Mouse (Mus musculus) retina, embryonic 14.5 days (tissue): ENCODE measurements around the gene Cdx2.

Experiments used
- DNase-seq: peaks from one replicate; pipeline ENCODE4 v3.0.0-alpha.2; 2015; ENCODE audit warnings: low spot score

Cdx2 gene

GRCm38 (mm10) chr5:147292506-147293120 lies 14.5 kb downstream of the Cdx2 start:
- DNase-seq, result no peak

- DNase-seq, result no peak
These were observed 15.1 kb downstream of the Cdx2 start for GRCm38 (mm10) chr5:147291764-147292505.

- no peak for DNase-seq
These were observed 22.7 kb downstream of the Cdx2 start for GRCm38 (mm10) chr5:147284365-147284764.

GRCm38 (mm10) chr5:147277547-147277925 lies 29.5 kb downstream of the Cdx2 start:
- DNase-seq, result no peak

GRCm38 (mm10) chr5:147276701-147277546 lies 30.1 kb downstream of the Cdx2 start:
- DNase-seq, result no peak

- no peak for DNase-seq
These were observed 31.3 kb downstream of the Cdx2 start for GRCm38 (mm10) chr5:147275761-147276160.

GRCm38 (mm10) chr5:147274174-147275141 lies 32.6 kb downstream of the Cdx2 start:
- peak; percentile 48 for DNase-seq

GRCm38 (mm10) chr5:147272808-147273345 lies 34.2 kb downstream of the Cdx2 start:
- peak; percentile 34 for DNase-seq

- no peak for DNase-seq
These were observed 34.8 kb downstream of the Cdx2 start for GRCm38 (mm10) chr5:147272046-147272807.

GRCm38 (mm10) chr5:147270673-147271655 lies 36.1 kb downstream of the Cdx2 start:
- DNase-seq, result no peak

GRCm38 (mm10) chr5:147269926-147270672 lies 37.0 kb downstream of the Cdx2 start, which contains the start of gene Pdx1:
Gene Pdx1, plus strand, starts transcription at chr5:147269959.
- DNase-seq, result peak; percentile 49

- no peak for DNase-seq
These were observed 37.7 kb downstream of the Cdx2 start for GRCm38 (mm10) chr5:147269371-147269770.

- DNase-seq, result peak; percentile 23
These were observed 38.3 kb downstream of the Cdx2 start for GRCm38 (mm10) chr5:147268728-147269127.

GRCm38 (mm10) chr5:147267434-147267833 lies 39.6 kb downstream of the Cdx2 start:
- DNase-seq, result no peak

- DNase-seq, result no peak
These were observed 43.1 kb downstream of the Cdx2 start for GRCm38 (mm10) chr5:147263945-147264344.

GRCm38 (mm10) chr5:147261899-147262541 lies 45.0 kb downstream of the Cdx2 start:
- DNase-seq, result no peak

GRCm38 (mm10) chr5:147260778-147261177 lies 46.3 kb downstream of the Cdx2 start:
- DNase-seq, result no peak

- no peak for DNase-seq
These were observed 46.9 kb downstream of the Cdx2 start for GRCm38 (mm10) chr5:147260189-147260588.
